Mouse (Mus musculus) CH12.LX (cell line): Measurements from ENCODE around the gene Hoxb7. TPM values are rescaled to one million over a fixed set of nuclear protein-coding genes. Genes with fewer than 3 reads are reported as not detected.

ENCODE experiments used
- DNase-seq: peaks from one replicate; pipeline ENCODE4 v3.0.0-alpha.2; 2013; ENCODE audit errors: extremely low read depth
- H3K27ac ChIP-seq: 2 replicates; pipeline ENCODE4 v1.5.1; 2012; ENCODE audit warnings: low read depth, mild to moderate bottlenecking, control low read depth, moderate library complexity; ENCODE audit not compliant: insufficient read depth
- H3K27me3 ChIP-seq: replicated peaks from 2 replicates; pipeline ENCODE3; 2012; ENCODE audit warnings: inconsistent platforms
- H3K36me3 ChIP-seq, 2 experiments: replicated peaks in 1 of 2; 2 replicates each; pipeline versions ENCODE3 to v1.6.1; 2012; ENCODE audit warnings: inconsistent platforms in 1 of 2, low read length in 1 of 2, mild to moderate bottlenecking in 1 of 2, mixed read lengths in 1 of 2, moderate library complexity in 1 of 2; ENCODE audit not compliant: control insufficient read depth in 1 of 2, insufficient read depth in 1 of 2
- H3K4me1 ChIP-seq, 2 experiments: 2 replicates each; pipeline ENCODE4 v1.6.1; 2012; ENCODE audit warnings: inconsistent platforms in 1 of 2, moderate library complexity in 1 of 2; ENCODE audit not compliant: insufficient read depth in 2 of 2, control insufficient read depth in 1 of 2
- H3K4me2 ChIP-seq: 2 replicates; pipeline ENCODE4 v1.6.1; 2012; ENCODE audit warnings: low read depth, mild to moderate bottlenecking, control low read depth; ENCODE audit not compliant: poor library complexity, insufficient read depth, severe bottlenecking
- H3K4me3 ChIP-seq, 3 experiments: fragments of 150-350 bp in 1 of 3; sonication (generic) in 1 of 3; replicated peaks in 1 of 3; 2 replicates each; pipeline versions ENCODE3 to v1.5.1; 2011 to 2012; ENCODE audit warnings: low read depth in 2 of 3, low read length in 2 of 3, mild to moderate bottlenecking in 2 of 3, moderate library complexity in 2 of 3, control low read depth in 1 of 3, improper control_type of control experiment in 1 of 3, inconsistent platforms in 1 of 3, mixed read lengths in 1 of 3; ENCODE audit not compliant: poor library complexity in 1 of 3
- H3K79me2 ChIP-seq: replicated peaks from 2 replicates; pipeline ENCODE4 v1.6.1; 2012; ENCODE audit warnings: mild to moderate bottlenecking, moderate library complexity; ENCODE audit not compliant: control insufficient read depth, poor library complexity, insufficient read depth, severe bottlenecking; ENCODE audit errors: extremely low read depth
- H3K9ac ChIP-seq: 2 replicates; pipeline ENCODE4 v1.6.1; 2012; ENCODE audit warnings: low read depth, mild to moderate bottlenecking, control low read depth, moderate library complexity; ENCODE audit not compliant: insufficient read depth
- H3K9me3 ChIP-seq: replicated peaks from 2 replicates; pipeline ENCODE3; 2012; ENCODE audit warnings: low read length, inconsistent platforms, mixed read lengths
- EP300 ChIP-seq: IDR thresholded peaks from 2 replicates; pipeline ENCODE4 v1.6.1; 2011; ENCODE audit warnings: low read length, improper control_type of control experiment
- ETS1 ChIP-seq: conservative IDR thresholded peaks from 2 replicates; pipeline ENCODE4 v1.6.1; 2012; ENCODE audit warnings: low read depth, mild to moderate bottlenecking, inconsistent platforms, low read length, improper control_type of control experiment, moderate library complexity
- GABPA ChIP-seq: IDR thresholded peaks from 2 replicates; pipeline ENCODE4 v1.6.1; 2012; ENCODE audit warnings: low read depth, low read length, improper control_type of control experiment, inconsistent platforms; ENCODE audit not compliant: insufficient replicate concordance
- IRF4 ChIP-seq: IDR thresholded peaks from 2 replicates; pipeline ENCODE4 v1.6.1; 2014; ENCODE audit warnings: low read depth, mild to moderate bottlenecking, inconsistent platforms, low read length, improper control_type of control experiment
- JUND ChIP-seq: conservative IDR thresholded peaks from 2 replicates; pipeline ENCODE4 v1.6.1; 2011; ENCODE audit warnings: low read depth, low read length, improper control_type of control experiment
- MAFK ChIP-seq: IDR thresholded peaks from 2 replicates; pipeline ENCODE4 v1.6.1; 2011; ENCODE audit warnings: low read length, improper control_type of control experiment; ENCODE audit not compliant: insufficient replicate concordance
- MAZ ChIP-seq: IDR thresholded peaks from 2 replicates; pipeline ENCODE4 v1.6.1; 2012; ENCODE audit warnings: low read depth, mild to moderate bottlenecking, inconsistent platforms, low read length, improper control_type of control experiment, moderate library complexity
- MEF2A ChIP-seq: IDR thresholded peaks from 2 replicates; pipeline ENCODE4 v1.6.1; 2014; ENCODE audit warnings: low read depth, mild to moderate bottlenecking, inconsistent platforms, low read length, improper control_type of control experiment, borderline replicate concordance
- MXI1 ChIP-seq: IDR thresholded peaks from 2 replicates; pipeline ENCODE4 v1.6.1; 2011; ENCODE audit warnings: mild to moderate bottlenecking, low read depth, low read length, improper control_type of control experiment
- MYC ChIP-seq: IDR thresholded peaks from 2 replicates; pipeline ENCODE4 v1.6.1; 2011; ENCODE audit warnings: low read depth, mild to moderate bottlenecking, improper control_type of control experiment, low read length
- NELFE ChIP-seq: IDR thresholded peaks from 2 replicates; pipeline ENCODE4 v1.6.1; 2011; ENCODE audit warnings: low read depth, low read length, improper control_type of control experiment
- NRF1 ChIP-seq: IDR thresholded peaks from 2 replicates; pipeline ENCODE4 v1.6.1; 2014; ENCODE audit warnings: low read depth, mild to moderate bottlenecking, inconsistent platforms, low read length, improper control_type of control experiment, moderate library complexity
- POLR2A ChIP-seq: IDR thresholded peaks from 2 replicates; pipeline ENCODE4 v1.6.1; 2011; ENCODE audit warnings: low read depth, mild to moderate bottlenecking, improper control_type of control experiment, low read length
- POLR2AphosphoS2 ChIP-seq: IDR thresholded peaks from 2 replicates; pipeline ENCODE4 v1.6.1; 2011; ENCODE audit warnings: low read depth, low read length, improper control_type of control experiment
- RCOR1 ChIP-seq: conservative IDR thresholded peaks from 2 replicates; pipeline ENCODE4 v1.6.1; 2012; ENCODE audit warnings: low read depth, mild to moderate bottlenecking, inconsistent platforms, low read length, improper control_type of control experiment
- TBP ChIP-seq: conservative IDR thresholded peaks from 2 replicates; pipeline ENCODE4 v1.6.1; 2011; ENCODE audit warnings: low read depth, low read length, improper control_type of control experiment
- TCF12 ChIP-seq: IDR thresholded peaks from 2 replicates; pipeline ENCODE4 v1.6.1; 2014; ENCODE audit warnings: low read depth, mild to moderate bottlenecking, inconsistent platforms, low read length, improper control_type of control experiment
- UBTF ChIP-seq: IDR thresholded peaks from 2 replicates; pipeline ENCODE4 v1.6.1; 2012; ENCODE audit warnings: low read depth, mild to moderate bottlenecking, inconsistent platforms, low read length, improper control_type of control experiment, moderate library complexity
- ZKSCAN1 ChIP-seq: IDR thresholded peaks from 2 replicates; pipeline ENCODE4 v1.6.1; 2012; ENCODE audit warnings: low read depth, inconsistent platforms, low read length, improper control_type of control experiment, borderline replicate concordance
- dilution Hi-C: fragments of 300-500 bp; cut with MboI; formaldehyde crosslinking; loops from 2 replicates; pipeline ENCODE4 v1.14.3; 2020; ENCODE audit warnings: low sequenced_read_pairs; ENCODE audit not compliant: extremely low pct_unique_long_range_greater_than_20kb, extremely low pct_ligation_motif_present
- in situ Hi-C: fragments of 300-500 bp; cut with MboI; formaldehyde crosslinking; loops from 3 replicates; pipeline ENCODE4 v1.14.3; 2019; ENCODE audit warnings: low sequenced_read_pairs, low pct_ligation_motif_present, low pct_unique_long_range_greater_than_20kb, mixed read lengths
- polyA plus RNA-seq: library from polyadenylated mRNA; unstranded; fragments of >175 nt; gene quantifications from 2 replicates; pipeline ENCODE4 v1.2.1, GENCODE M21; 2012; ENCODE audit warnings: low read depth; ENCODE audit not compliant: insufficient read length
- total RNA-seq, 2 experiments: library from RNA; depleted of rRNA; stranded (reverse); fragments of 300-350 nt in 1 of 2; fragments of >200 nt in 1 of 2; gene quantifications; 2 replicates each; pipeline ENCODE4 v1.2.3; 2012 to 2014

The Hoxb7 gene
- total and polyA plus RNA-seq, 3 experiments, result not detected

GRCm38 (mm10) chr11:96250901-96251300 is 35.5 kb upstream of the Hoxb7 start:
- H3K9ac ChIP-seq, result no peak overlapping the region
- no peaks in the 10 kb centered on the region for H3K36me3 ChIP-seq
- H3K4me1 ChIP-seq, result no peaks in the 10 kb centered on the region
- peaks cover 85% of the 10 kb centered on the region for H3K27me3 ChIP-seq
- TF ChIP-seq ZKSCAN1 (no peak), RCOR1 (no peak)
- no peak overlapping the region for H3K4me3 ChIP-seq
- in situ Hi-C loops, result no loop called here
- no peaks in the 10 kb centered on the region for H3K79me2 ChIP-seq
- dilution Hi-C loops, result no loop called here
- H3K4me2 ChIP-seq, result no peak overlapping the region
- no peak for DNase-seq
- H3K27ac ChIP-seq, result no peak overlapping the region
- no peaks in the 10 kb centered on the region for H3K9me3 ChIP-seq

- Histone ChIP-seq H3K4me3 (no peak overlapping the region), H3K79me2 (no peaks in the 10 kb centered on the region), H3K27me3 (peaks cover 85% of the 10 kb centered on the region), H3K27ac (no peak overlapping the region), H3K36me3 (no peaks in the 10 kb centered on the region), H3K9ac (no peak overlapping the region), H3K4me2 (no peak overlapping the region), H3K4me1 (no peaks in the 10 kb centered on the region), H3K9me3 (no peaks in the 10 kb centered on the region)
- dilution Hi-C loops, result no loop called here
- in situ Hi-C loops, result no loop called here
- DNase-seq, result no peak
- TF ChIP-seq MAFK (no peak), NRF1 (no peak), MEF2A (no peak), ETS1 (no peak), RCOR1 (no peak), MXI1 (no peak), POLR2AphosphoS2 (no peak), NELFE (no peak), JUND (no peak), MYC (no peak), MAZ (no peak), TCF12 (no peak), ZKSCAN1 (no peak), IRF4 (no peak), POLR2A (no peak), TBP (no peak), EP300 (no peak), GABPA (no peak), UBTF (no peak)
These were observed 34.9 kb upstream of the Hoxb7 start for GRCm38 (mm10) chr11:96251480-96252031.
